Mouse (Mus musculus): ENCODE measurements around the gene Plekhh3. TPM values are rescaled to one million over a fixed set of nuclear protein-coding genes. Genes with fewer than 3 reads are reported as not detected.

The Plekhh3 gene
- polyA plus RNA-seq, 1 experiment from 2014 or later, result 19.2 TPM

DNA sequence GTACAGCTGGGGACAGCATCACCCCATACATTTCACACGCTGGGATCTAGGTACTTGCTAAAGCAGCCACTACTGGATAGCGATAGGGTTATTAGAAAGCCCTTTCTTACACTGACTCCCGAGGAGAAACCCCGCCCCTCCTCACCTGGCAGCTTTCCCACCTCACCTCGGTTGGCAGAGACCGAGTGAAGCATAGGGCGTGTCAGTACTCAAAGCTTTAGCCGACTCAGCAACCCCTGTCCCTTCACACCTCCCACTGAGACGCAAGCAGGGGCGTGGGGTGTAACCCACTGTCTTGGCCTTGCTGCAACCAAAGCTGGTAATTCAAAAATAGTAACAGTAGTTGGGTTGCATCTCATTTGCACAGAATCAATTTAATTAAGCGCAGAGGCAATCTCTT, 2.0 kb upstream of the Plekhh3 start:
- no peaks in the 10 kb centered on the region for H3K9me3 ChIP-seq (ENCODE audit: low read length)
- H3K4me2 ChIP-seq (replicated peaks; ENCODE audit: low read depth, low read length), result peak overlapping the region; percentile 96
- peak overlapping the region; percentile 46 for H3K4me3 ChIP-seq (ENCODE audit: low read length)
- no peak for ATAC-seq (ENCODE audit: low FRiP score, low TSS enrichment)
- peak overlapping the region; percentile 70 for H3K9ac ChIP-seq (replicated peaks; ENCODE audit: low read length)
- peaks cover 20% of the 10 kb centered on the region for H3K27me3 ChIP-seq (ENCODE audit: insufficient read depth, low read length)
- no peaks in the 10 kb centered on the region for H3K36me3 ChIP-seq (ENCODE audit: insufficient read depth, low read length)
- WGBS, result 3% methylated on average over 11 of the region's 11 CpGs
- H3K27ac ChIP-seq (ENCODE audit: low read length), result peak overlapping the region; percentile 93
- H3K4me1 ChIP-seq (ENCODE audit: insufficient read depth, low read length), result peaks cover 77% of the 10 kb centered on the region

DNA sequence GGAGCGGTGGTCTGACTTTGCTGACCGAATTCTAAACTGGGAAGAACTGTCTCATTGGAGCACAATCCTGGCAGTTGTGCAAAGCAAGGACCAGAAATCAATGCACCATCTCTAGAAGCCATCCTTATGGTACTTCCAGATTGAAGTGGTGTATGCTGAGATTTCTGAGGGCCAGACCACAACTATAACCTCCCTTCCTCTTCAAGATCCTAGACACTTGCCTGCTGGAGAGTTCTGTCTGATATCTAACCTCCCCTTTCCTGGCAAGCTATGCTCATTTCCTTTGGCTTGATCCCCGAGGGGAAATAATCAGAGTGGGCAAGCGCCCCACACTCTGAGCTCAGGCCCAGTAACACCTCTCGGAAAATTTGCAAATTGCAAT, 1.3 kb upstream of the Plekhh3 start:
- H3K4me2 ChIP-seq (replicated peaks; ENCODE audit: low read depth, low read length), result peak overlapping the region; percentile 96
- WGBS, result 5% methylated on average over 5 of the region's 5 CpGs
- peak overlapping the region; percentile 75 for H3K9ac ChIP-seq (replicated peaks; ENCODE audit: low read length)
- H3K9me3 ChIP-seq (ENCODE audit: low read length), result no peaks in the 10 kb centered on the region
- peaks cover 79% of the 10 kb centered on the region for H3K4me1 ChIP-seq (ENCODE audit: insufficient read depth, low read length)
- H3K4me3 ChIP-seq (ENCODE audit: low read length), result peak overlapping the region; percentile 77
- peaks cover 4% of the 10 kb centered on the region for H3K36me3 ChIP-seq (ENCODE audit: insufficient read depth, low read length)
- no peak for ATAC-seq (ENCODE audit: low FRiP score, low TSS enrichment)
- H3K27ac ChIP-seq (ENCODE audit: low read length), result peak overlapping the region; percentile 94
- peaks cover 27% of the 10 kb centered on the region for H3K27me3 ChIP-seq (ENCODE audit: insufficient read depth, low read length)

DNA sequence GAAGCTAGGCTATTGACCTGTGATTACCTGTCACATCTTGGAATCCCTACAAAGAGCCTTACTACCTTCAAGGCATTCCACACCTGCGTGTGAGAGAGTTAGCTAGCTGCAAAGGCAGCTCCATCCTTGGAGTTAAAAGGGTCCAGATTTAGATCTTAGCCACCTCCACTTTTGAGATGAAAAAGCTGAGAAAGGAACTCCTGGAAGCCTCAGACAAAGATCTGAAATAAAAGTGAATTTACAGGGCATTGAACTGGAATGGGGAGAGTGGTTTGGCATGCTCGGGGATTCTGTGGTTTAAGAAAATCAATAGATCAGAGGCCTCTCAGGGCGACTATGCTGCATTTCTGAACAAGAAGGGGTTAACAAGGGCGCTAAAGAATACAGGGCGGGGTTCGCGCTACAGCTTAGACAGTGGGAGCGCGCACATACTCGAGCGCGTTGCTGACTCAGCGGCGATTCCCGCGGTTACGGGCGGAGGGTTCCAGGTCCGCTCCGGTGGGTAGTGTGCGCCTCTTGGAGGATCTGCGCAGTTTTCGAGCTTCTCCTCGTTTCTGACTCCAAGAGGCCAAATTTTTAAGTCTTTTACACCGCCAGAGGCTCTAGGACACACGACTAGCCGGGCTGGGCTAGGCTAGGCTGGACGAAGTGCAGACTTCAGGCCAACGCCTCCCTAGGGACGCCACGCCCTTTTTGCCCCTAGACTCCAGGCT, 726 bp upstream of the Plekhh3 start:
- H3K4me1 ChIP-seq (ENCODE audit: insufficient read depth, low read length), result peaks cover 73% of the 10 kb centered on the region
- ATAC-seq (ENCODE audit: low FRiP score, low TSS enrichment), result peak; percentile 59

DNA sequence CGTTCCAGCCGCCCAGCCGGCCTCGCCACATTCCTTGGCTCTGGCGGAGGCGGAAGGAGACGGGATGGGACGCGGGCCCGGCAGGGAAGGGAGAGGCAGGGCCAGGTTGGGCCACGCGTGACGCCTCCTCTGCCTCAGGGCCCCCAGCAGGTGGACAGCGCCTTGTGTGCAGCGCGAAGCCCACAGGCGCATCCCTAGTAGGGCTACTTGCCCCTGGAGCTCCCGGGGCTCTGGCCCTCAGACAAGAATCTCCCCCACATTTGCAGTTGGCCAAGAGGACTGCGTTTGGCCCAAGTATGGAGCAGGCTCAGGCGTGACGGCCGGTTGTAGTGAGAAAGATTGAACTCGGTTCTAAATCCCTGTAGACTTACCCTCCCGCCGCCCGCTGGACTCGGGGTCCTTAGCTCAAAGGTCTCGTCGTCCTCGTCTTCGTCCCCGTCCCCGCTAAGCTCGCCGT, 769 bp downstream of the Plekhh3 start, which contains the start of gene Cntnap1:
Cntnap1 (plus strand) TSS at position 170 of the 457 bp plus-strand sequence.
- H3K27me3 ChIP-seq (ENCODE audit: insufficient read depth, low read length), result peaks cover 23% of the 10 kb centered on the region
- H3K27ac ChIP-seq (ENCODE audit: low read length), result peak within 1 kb of the TSS; percentile 92
- peaks cover 21% of the 10 kb centered on the region for H3K36me3 ChIP-seq (ENCODE audit: insufficient read depth, low read length)
- peak within 1 kb of the TSS; percentile 77 for H3K4me3 ChIP-seq (ENCODE audit: low read length)
- H3K9ac ChIP-seq (replicated peaks; ENCODE audit: low read length), result peak within 1 kb of the TSS; percentile 76
- under 1% methylated on average over 35 of the region's 35 CpGs for WGBS
- ATAC-seq (ENCODE audit: low FRiP score, low TSS enrichment), result no peak
- peaks cover 72% of the 10 kb centered on the region for H3K4me1 ChIP-seq (ENCODE audit: insufficient read depth, low read length)
- H3K4me2 ChIP-seq (replicated peaks; ENCODE audit: low read depth, low read length), result peak within 1 kb of the TSS; percentile 96
- no peaks in the 10 kb centered on the region for H3K9me3 ChIP-seq (ENCODE audit: low read length)

More for the DNA sequence above, 726 bp upstream of the Plekhh3 start:
- peak overlapping the region; percentile 94 for H3K27ac ChIP-seq (ENCODE audit: low read length)
- peak overlapping the region; percentile 75 for H3K9ac ChIP-seq (replicated peaks; ENCODE audit: low read length)
- H3K36me3 ChIP-seq (ENCODE audit: insufficient read depth, low read length), result peaks cover 10% of the 10 kb centered on the region
- peaks cover 27% of the 10 kb centered on the region for H3K27me3 ChIP-seq (ENCODE audit: insufficient read depth, low read length)
- peak overlapping the region; percentile 96 for H3K4me2 ChIP-seq (replicated peaks; ENCODE audit: low read depth, low read length)
- H3K4me3 ChIP-seq (ENCODE audit: low read length), result peak overlapping the region; percentile 77
- WGBS, result under 1% methylated on average over 31 of the region's 31 CpGs
- no peaks in the 10 kb centered on the region for H3K9me3 ChIP-seq (ENCODE audit: low read length)

DNA sequence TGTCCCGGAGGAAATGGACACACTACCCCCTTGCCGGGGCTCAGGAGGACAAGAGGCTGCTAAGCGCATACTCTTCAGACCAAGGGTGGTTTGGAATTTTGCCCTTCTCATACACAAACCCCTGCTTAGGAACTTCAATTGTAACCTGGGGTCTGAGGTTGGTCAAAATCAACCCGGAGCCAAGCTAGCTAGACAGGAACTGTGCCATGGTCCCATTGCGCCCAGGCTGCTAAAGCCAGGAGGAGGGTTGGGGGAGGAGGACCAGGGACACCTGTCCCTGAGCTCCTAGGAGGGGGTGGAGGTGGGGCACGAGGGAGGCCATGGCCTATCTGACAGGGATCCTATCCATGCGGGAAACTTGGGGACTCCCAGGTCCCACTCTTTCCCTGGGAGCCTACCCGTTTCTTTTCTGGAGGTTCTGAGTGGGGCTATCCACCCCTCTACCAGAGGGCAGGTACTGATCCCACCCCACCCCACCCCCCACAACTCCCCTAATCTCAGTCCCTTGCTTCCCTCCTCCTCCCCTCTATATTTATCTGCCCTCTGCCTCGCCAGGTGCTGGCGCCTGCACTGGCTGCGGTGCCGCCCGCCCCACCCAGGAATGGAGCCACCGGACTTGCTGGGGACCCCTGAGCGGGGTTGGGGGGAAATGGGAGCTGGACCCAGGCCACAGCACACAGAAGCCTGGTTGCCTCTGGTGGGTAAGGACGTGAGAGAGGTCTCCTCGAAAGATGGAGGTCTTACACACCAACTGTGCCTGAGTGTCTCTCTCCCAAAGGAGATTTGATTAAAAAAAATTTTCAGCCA, 1.6 kb downstream of the Plekhh3 start:
- H3K27me3 ChIP-seq (ENCODE audit: insufficient read depth, low read length), result peaks cover 18% of the 10 kb centered on the region; the same call in 1 of the 2 replicates
- H3K4me1 ChIP-seq (ENCODE audit: insufficient read depth, low read length), result peaks cover 71% of the 10 kb centered on the region
- WGBS, result 13% methylated on average over 16 of the region's 17 CpGs

DNA sequence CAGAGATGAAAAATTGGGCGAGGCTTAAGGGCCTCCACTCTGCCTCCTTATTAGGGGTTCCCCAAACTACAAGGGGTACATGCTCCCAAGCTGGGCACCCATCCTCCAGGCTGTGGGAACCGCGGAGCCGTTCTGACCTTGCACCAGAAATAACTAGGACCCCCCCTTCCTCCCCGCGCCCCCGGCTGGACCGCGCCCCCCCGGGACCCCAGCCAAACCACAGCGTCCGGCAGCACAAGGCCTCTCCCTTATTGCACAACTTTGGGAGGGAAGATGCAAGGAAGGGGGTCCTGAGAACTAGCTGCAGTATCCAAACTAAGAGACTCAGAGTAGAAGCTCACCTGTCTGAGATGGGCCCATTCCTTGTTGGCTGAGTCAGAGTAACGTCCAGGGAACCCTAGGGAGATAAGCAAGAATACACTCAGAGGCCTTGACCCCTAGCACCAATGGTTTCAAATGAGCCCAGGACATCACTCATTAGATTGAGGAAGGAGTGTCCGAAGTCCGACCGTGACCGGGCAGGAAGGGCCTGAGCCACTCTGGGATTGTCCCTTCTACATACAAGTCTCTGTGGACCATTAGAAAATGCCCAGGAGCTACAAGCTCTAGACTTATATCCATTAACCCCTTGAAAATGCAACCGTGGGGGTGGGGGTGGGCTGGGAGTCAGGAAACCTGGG, 2.7 kb downstream of the Plekhh3 start:
- Histone ChIP-seq H3K4me1 (ENCODE audit: insufficient read depth, low read length) (peaks cover 71% of the 10 kb centered on the region), H3K36me3 (ENCODE audit: insufficient read depth, low read length) (peaks cover 33% of the 10 kb centered on the region), H3K9ac (replicated peaks; ENCODE audit: low read length) (peak overlapping the region; percentile 76; the same call in 1 of the 2 replicates), H3K4me2 (replicated peaks; ENCODE audit: low read depth, low read length) (peak overlapping the region; percentile 96), H3K27me3 (ENCODE audit: insufficient read depth, low read length) (peaks cover 15% of the 10 kb centered on the region; the same call in 1 of the 2 replicates), H3K4me3 (ENCODE audit: low read length) (peak overlapping the region; percentile 77), H3K27ac (ENCODE audit: low read length) (no peak overlapping the region), H3K9me3 (ENCODE audit: low read length) (no peaks in the 10 kb centered on the region)
- no peak for ATAC-seq (ENCODE audit: low FRiP score, low TSS enrichment)
- WGBS, result 57% methylated on average over 18 of the region's 18 CpGs

More for the DNA sequence above, 1.6 kb downstream of the Plekhh3 start:
- Histone ChIP-seq H3K4me3 (ENCODE audit: low read length) (peak overlapping the region; percentile 77), H3K9me3 (ENCODE audit: low read length) (no peaks in the 10 kb centered on the region), H3K36me3 (ENCODE audit: insufficient read depth, low read length) (peaks cover 22% of the 10 kb centered on the region), H3K9ac (replicated peaks; ENCODE audit: low read length) (peak overlapping the region; percentile 76), H3K4me2 (replicated peaks; ENCODE audit: low read depth, low read length) (peak overlapping the region; percentile 96), H3K27ac (ENCODE audit: low read length) (peak overlapping the region; percentile 92; the same call in 1 of the 2 replicates)
- ATAC-seq (ENCODE audit: low FRiP score, low TSS enrichment), result no peak

DNA sequence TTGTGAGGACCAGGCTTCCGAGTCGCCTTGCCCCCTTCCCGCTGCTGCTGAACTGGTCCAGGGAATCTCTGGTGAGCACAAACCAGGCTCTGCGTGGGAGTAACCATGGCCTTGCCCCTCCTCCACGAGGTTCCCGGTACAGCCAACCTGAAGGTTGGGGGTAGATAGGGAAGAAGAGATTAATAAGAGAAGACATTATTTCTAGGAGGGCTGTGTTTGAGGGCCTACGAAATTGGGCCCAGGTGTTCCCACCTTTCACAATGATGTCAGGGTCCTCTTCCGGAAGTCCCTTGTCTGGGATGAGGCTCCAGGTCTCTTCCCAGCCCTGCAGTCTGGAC, 3.2 kb downstream of the Plekhh3 start:
- peak overlapping the region; percentile 77; the same call in 1 of the 2 replicates for H3K4me3 ChIP-seq (ENCODE audit: low read length)
- peak overlapping the region; percentile 96 for H3K4me2 ChIP-seq (replicated peaks; ENCODE audit: low read depth, low read length)
- WGBS, result 50% methylated on average over 8 of the region's 8 CpGs

DNA sequence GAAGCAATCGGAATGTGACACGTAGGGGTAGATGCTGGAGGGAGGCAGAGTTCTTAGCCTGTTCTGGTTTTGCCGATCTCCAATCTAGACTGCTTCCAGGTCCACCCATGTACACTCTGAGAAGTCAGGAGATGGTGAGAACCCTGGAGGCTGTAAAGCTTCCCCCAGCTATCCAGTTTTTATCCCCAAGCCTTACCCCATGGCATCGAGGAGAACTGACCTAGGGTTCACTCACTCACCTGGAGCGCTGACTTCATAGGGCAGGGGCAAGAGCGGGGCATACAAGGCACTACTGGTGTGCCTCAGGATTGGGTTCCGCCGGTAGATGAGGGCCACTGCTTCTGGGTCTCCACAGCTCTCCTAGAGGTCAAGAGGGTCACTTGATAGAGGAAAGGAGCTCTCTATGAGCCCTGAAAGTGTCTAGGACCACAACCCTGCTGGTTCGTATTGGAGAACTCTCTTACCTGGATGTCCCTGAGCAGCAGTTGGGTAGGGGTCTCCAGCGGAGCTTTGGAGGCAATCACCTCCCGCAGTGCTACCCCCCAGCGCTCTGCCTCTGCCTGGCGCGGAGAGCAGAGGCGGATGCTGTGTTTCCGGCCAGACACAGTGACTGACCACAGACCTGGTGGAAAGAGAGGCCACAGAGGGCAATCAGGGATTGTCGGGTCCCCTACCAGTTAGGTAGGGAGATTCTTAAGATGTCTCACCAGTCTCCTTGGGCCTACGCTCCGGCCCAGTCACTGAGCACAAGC, 3.8 kb downstream of the Plekhh3 start:
- 58% methylated on average over 19 of the region's 19 CpGs for whole genome bisulfite sequencing
- peaks cover 69% of the 10 kb centered on the region for H3K4me1 ChIP-seq (ENCODE audit: insufficient read depth, low read length)

More for the DNA sequence above, 3.2 kb downstream of the Plekhh3 start:
- Histone ChIP-seq H3K9me3 (ENCODE audit: low read length) (no peaks in the 10 kb centered on the region), H3K27ac (ENCODE audit: low read length) (no peak overlapping the region), H3K36me3 (ENCODE audit: insufficient read depth, low read length) (peaks cover 36% of the 10 kb centered on the region), H3K27me3 (ENCODE audit: insufficient read depth, low read length) (peaks cover 17% of the 10 kb centered on the region; the same call in 1 of the 2 replicates), H3K4me1 (ENCODE audit: insufficient read depth, low read length) (peaks cover 71% of the 10 kb centered on the region), H3K9ac (replicated peaks; ENCODE audit: low read length) (0 out of 2 replicates have a peak overlapping the region, but pooled peaks have one; percentile 1)
- no peak for ATAC-seq (ENCODE audit: low FRiP score, low TSS enrichment)

DNA sequence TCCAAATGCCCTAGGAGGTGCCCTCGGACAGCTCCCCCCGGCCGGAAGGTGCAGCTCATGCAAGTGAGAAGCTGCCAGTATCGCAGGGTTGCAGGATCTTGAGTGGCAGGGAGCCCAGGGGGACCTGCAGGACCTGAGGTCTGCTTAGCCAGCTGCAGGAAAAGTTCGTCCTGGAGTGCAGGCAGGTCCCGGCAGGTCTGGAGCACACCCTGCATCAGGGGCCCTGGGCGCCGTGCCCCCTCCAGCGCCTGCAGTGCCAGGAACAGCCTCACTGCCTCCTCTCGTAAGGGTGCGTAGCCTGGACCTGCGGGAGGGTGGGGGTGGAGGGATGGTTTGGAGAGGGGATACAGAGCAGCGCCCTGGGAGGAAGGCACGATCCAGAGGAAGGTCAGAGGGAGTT, 4.8 kb downstream of the Plekhh3 start:
- Histone ChIP-seq H3K36me3 (ENCODE audit: insufficient read depth, low read length) (peaks cover 44% of the 10 kb centered on the region), H3K4me2 (replicated peaks; ENCODE audit: low read depth, low read length) (no peak overlapping the region), H3K27ac (ENCODE audit: low read length) (no peak overlapping the region), H3K9me3 (ENCODE audit: low read length) (no peaks in the 10 kb centered on the region), H3K4me3 (ENCODE audit: low read length) (no peak overlapping the region), H3K27me3 (ENCODE audit: insufficient read depth, low read length) (peaks cover 17% of the 10 kb centered on the region; the same call in 1 of the 2 replicates), H3K4me1 (ENCODE audit: insufficient read depth, low read length) (peaks cover 66% of the 10 kb centered on the region), H3K9ac (replicated peaks; ENCODE audit: low read length) (no peak overlapping the region)
- 67% methylated on average over 14 of the region's 14 CpGs for WGBS
- ATAC-seq (ENCODE audit: low FRiP score, low TSS enrichment), result no peak

More for the DNA sequence above, 3.8 kb downstream of the Plekhh3 start:
- H3K9me3 ChIP-seq (ENCODE audit: low read length), result no peaks in the 10 kb centered on the region
- ATAC-seq (ENCODE audit: low FRiP score, low TSS enrichment), result no peak
- 0 out of 2 replicates have a peak overlapping the region, but pooled peaks have one; percentile 96 for H3K4me2 ChIP-seq (replicated peaks; ENCODE audit: low read depth, low read length)
- H3K9ac ChIP-seq (replicated peaks; ENCODE audit: low read length), result 0 out of 2 replicates have a peak overlapping the region, but pooled peaks have one; percentile 1
- H3K36me3 ChIP-seq (ENCODE audit: insufficient read depth, low read length), result peaks cover 36% of the 10 kb centered on the region
- no peak overlapping the region for H3K4me3 ChIP-seq (ENCODE audit: low read length)
- no peak overlapping the region for H3K27ac ChIP-seq (ENCODE audit: low read length)
- H3K27me3 ChIP-seq (ENCODE audit: insufficient read depth, low read length), result peaks cover 17% of the 10 kb centered on the region; the same call in 1 of the 2 replicates

Data from kidney, embryonic 16.5 days (tissue).